Mouse (Mus musculus) E14TG2a.4 (cell line): ENCODE data around the gene Gm20388.
"Not testable (repeated sequence)": the region's sequence is repeated elsewhere in the genome, so short reads cannot be mapped to it uniquely, and the experiment has no call there.

Source experiments
- H3K27me3 ChIP-seq: 2 replicates; pipeline ENCODE4 v1.6.1; 2014; ENCODE audit warnings: low read length, control low read depth; ENCODE audit not compliant: insufficient read depth
- H3K36me3 ChIP-seq: 2 replicates; pipeline ENCODE4 v1.6.1; 2014; ENCODE audit warnings: low read length, control low read depth; ENCODE audit not compliant: insufficient read depth
- H3K4me1 ChIP-seq: replicated peaks from 2 replicates; pipeline ENCODE4 v1.6.1; 2014; ENCODE audit warnings: low read depth, low read length, control low read depth
- H3K4me3 ChIP-seq: replicated peaks from 2 replicates; pipeline ENCODE4 v1.5.1; 2014; ENCODE audit warnings: mild to moderate bottlenecking, low read length
- H3K9me3 ChIP-seq: 2 replicates; pipeline ENCODE4 v1.6.1; 2014; ENCODE audit warnings: low read length, control low read depth
- CTCF ChIP-seq: conservative IDR thresholded peaks from 2 replicates; pipeline ENCODE4 v1.5.1; 2014; ENCODE audit warnings: low read length
- NANOG ChIP-seq: IDR thresholded peaks from 2 replicates; pipeline ENCODE4 v1.6.1; 2014; ENCODE audit warnings: borderline replicate concordance, low read length, mixed read lengths
- POU5F1 ChIP-seq: IDR thresholded peaks from 2 replicates; pipeline ENCODE4 v1.6.1; 2014; ENCODE audit warnings: low read length, borderline replicate concordance

Gene Gm20388

GRCm38 (mm10) chr8:123450783-123451182 lies 3540.1 kb downstream of the Gm20388 start:
- peaks cover 75% of the 10 kb centered on the region for H3K4me1 ChIP-seq
- H3K36me3 ChIP-seq: peaks cover 49% of the 10 kb centered on the region
- no peak overlapping the region for H3K4me3 ChIP-seq
- no peaks in the 10 kb centered on the region for H3K27me3 ChIP-seq
- TF ChIP-seq CTCF (no peak), POU5F1 (no peak), NANOG (no peak)
- 0 out of 2 replicates have a peak, but pooled peaks cover 5% of the 10 kb centered on the region for H3K9me3 ChIP-seq

GRCm38 (mm10) chr8:123451747-123452146 lies 3541.1 kb downstream of the Gm20388 start:
- not testable (repeated sequence) for H3K27me3 ChIP-seq

GRCm38 (mm10) chr8:123452149-123452548 lies 3541.5 kb downstream of the Gm20388 start:
- TF ChIP-seq POU5F1 (no peak), CTCF (no peak), NANOG (no peak)
- Histone ChIP-seq H3K4me1 (peaks cover 70% of the 10 kb centered on the region), H3K36me3 (peaks cover 61% of the 10 kb centered on the region), H3K27me3 (no peaks in the 10 kb centered on the region), H3K4me3 (no peak overlapping the region), H3K9me3 (0 out of 2 replicates have a peak, but pooled peaks cover 5% of the 10 kb centered on the region)

More at GRCm38 (mm10) chr8:123451747-123452146, 3541.1 kb downstream of the Gm20388 start:
- Histone ChIP-seq H3K36me3 (peaks cover 58% of the 10 kb centered on the region), H3K4me1 (peaks cover 74% of the 10 kb centered on the region)
- H3K4me3 ChIP-seq, H3K9me3 ChIP-seq: not testable (repeated sequence)

- Histone ChIP-seq H3K9me3 (0 out of 2 replicates have a peak, but pooled peaks cover 5% of the 10 kb centered on the region), H3K36me3 (peaks cover 73% of the 10 kb centered on the region), H3K4me1 (peaks cover 58% of the 10 kb centered on the region), H3K27me3 (no peaks in the 10 kb centered on the region), H3K4me3 (peak overlapping the region; percentile 88; the same call in 1 of the 2 replicates)
- TF ChIP-seq POU5F1: no peak
- TF ChIP-seq NANOG: no peak
These were observed 3542.7 kb downstream of the Gm20388 start for GRCm38 (mm10) chr8:123453291-123453690.

DNA sequence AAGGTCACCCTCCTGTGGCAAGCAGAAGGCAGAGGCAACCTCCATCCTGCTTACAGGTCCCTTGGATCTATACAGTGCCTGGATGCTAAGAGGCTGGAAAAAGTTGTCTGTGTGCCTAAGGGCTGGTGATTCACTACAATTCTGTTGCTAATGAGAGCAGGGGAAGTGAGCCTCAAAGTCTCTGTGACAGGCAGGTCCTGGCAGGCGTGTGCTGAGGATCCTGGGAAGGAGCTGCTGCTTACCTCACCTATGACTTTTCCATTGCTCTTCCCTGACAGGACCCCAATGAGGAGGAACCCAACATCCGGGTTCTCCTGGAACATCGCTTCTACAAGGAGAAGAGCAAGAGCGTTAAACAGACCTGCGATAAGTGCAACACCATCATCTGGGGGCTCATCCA lies 3543.3 kb downstream of the Gm20388 start:
- peaks cover 79% of the 10 kb centered on the region for H3K36me3 ChIP-seq
- peak overlapping the region; percentile 88 for H3K4me3 ChIP-seq
- H3K4me1 ChIP-seq: peaks cover 52% of the 10 kb centered on the region
- H3K9me3 ChIP-seq: 0 out of 2 replicates have a peak, but pooled peaks cover 5% of the 10 kb centered on the region
- no peak for TF ChIP-seq CTCF
- no peaks in the 10 kb centered on the region for H3K27me3 ChIP-seq

- Histone ChIP-seq H3K36me3 (peaks cover 79% of the 10 kb centered on the region), H3K27me3 (no peaks in the 10 kb centered on the region), H3K4me1 (peaks cover 49% of the 10 kb centered on the region), H3K9me3 (0 out of 2 replicates have a peak, but pooled peaks cover 5% of the 10 kb centered on the region), H3K4me3 (peak overlapping the region; percentile 88)
- TF ChIP-seq NANOG (no peak), CTCF (no peak), POU5F1 (no peak)
These were observed 3543.9 kb downstream of the Gm20388 start for GRCm38 (mm10) chr8:123454559-123454958.

DNA sequence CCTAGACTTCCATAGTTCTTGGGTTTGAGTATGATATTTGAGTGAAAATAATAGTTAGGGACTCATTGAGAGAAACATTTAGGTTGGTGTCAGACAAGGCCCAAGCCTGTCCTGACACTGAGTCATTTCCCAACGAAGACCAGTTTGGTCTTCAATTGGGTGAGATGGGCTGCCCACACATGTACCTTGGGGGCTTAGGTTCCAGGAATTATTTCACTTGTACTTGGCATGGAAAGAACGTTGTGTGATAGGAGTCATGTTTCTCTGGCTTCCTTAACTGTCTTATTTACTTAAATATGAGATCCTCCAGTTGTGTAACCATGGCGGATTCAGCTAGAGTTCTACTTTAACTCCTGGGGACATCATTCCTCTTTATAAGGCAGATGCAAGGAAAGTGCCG lies 3553.0 kb downstream of the Gm20388 start:
- Histone ChIP-seq H3K4me3 (no peak overlapping the region), H3K27me3 (no peaks in the 10 kb centered on the region), H3K36me3 (peaks cover 58% of the 10 kb centered on the region), H3K9me3 (no peaks in the 10 kb centered on the region), H3K4me1 (peaks cover 19% of the 10 kb centered on the region; the same call in 1 of the 2 replicates)
- TF ChIP-seq CTCF (no peak), NANOG (no peak), POU5F1 (no peak)

- no peak overlapping the region for H3K4me3 ChIP-seq
- peaks cover 4% of the 10 kb centered on the region; the same call in 1 of the 2 replicates for H3K4me1 ChIP-seq
- no peaks in the 10 kb centered on the region for H3K27me3 ChIP-seq
- peaks cover 22% of the 10 kb centered on the region for H3K36me3 ChIP-seq
- H3K9me3 ChIP-seq: no peaks in the 10 kb centered on the region
- TF ChIP-seq POU5F1 (no peak), NANOG (no peak), CTCF (no peak)
These were observed 3556.8 kb downstream of the Gm20388 start for GRCm38 (mm10) chr8:123467476-123467875.

- not testable (repeated sequence) for H3K9me3 ChIP-seq, H3K4me3 ChIP-seq, H3K27me3 ChIP-seq, H3K4me1 ChIP-seq, H3K36me3 ChIP-seq
These were observed 3562.3 kb downstream of the Gm20388 start for GRCm38 (mm10) chr8:123472991-123473390.

DNA sequence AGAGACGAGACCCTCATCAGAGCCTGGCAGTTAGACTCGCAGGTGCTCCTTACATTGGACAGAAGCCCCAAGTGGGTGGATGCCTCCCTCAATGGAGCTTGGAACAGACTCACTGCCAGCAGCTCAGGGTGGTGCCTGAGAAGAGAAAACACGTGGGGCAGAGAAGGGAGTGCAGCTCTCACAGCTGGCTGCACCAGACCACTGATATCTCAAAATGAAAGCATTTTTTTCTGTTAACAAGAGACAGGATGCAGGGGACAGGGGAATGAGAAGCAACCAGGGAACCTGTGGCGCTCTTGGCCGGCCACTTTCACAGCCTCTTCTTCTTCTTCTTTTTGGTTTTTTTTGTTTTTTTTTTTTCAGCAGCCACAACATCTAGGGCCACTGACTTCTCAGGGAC lies 3563.9 kb downstream of the Gm20388 start:
- H3K4me3 ChIP-seq, H3K36me3 ChIP-seq, H3K27me3 ChIP-seq, H3K9me3 ChIP-seq: not testable (repeated sequence)
- H3K4me1 ChIP-seq: peaks cover 16% of the 10 kb centered on the region
